Comparison of ENCODE assay signal across 9 mouse cellular contexts in the genomic region with DNA sequence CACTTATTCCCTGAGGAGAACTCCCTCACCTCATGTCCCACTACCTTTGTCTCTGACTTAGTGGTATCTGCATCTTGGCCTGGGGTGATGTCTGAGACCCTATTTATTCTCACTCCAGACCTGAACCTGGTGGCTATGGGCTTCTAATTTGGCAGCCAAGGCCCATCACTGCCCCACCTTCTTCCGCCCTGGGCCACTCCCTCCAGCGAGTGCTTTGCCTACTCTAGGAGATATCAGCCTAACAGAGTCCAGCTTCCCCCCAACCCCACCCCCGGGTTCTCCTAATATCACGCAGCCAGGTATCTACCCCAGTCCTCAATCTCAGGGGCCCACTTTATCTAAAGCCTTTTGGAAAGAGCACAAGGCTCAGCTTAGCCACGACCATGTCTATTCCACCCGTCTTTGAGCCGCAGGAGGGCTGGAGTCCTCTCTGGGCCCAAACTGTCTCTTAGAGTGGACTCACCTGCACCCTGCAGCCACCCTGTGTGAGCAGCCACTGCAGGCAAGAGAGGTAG. TPM values are rescaled to one million over a fixed set of nuclear protein-coding genes. Genes with fewer than 3 reads are reported as not detected.
A peak's percentile ranks its signal among the peaks of the same experiment; 100 is the strongest.
DNase-seq lines count a peak whose midpoint lies in the region; ATAC-seq and TF ChIP-seq lines count a peak whose summit lies in the region.
"Had no signal": no experiment of that assay in that cellular context is flagged by ENCODE, and none has a peak within 500 bp of the region (broad histone marks: within the 10 kb centered on the region; RNA-seq: fewer than 3 reads in every experiment).

No protein-coding gene starts in this region.

- H3K9ac ChIP-seq in heart, embryonic 11.5 days (ENCODE audit: low read depth, low read length): no peak overlapping the region
- no peak overlapping the region for H3K9ac ChIP-seq in hindbrain, embryonic 12.5 days

- peak overlapping the region; percentile 72 for H3K4me2 ChIP-seq in heart, embryonic 11.5 days
- H3K4me2 ChIP-seq in hindbrain, embryonic 12.5 days (replicated peaks): peak overlapping the region; percentile 55

- H3K36me3 ChIP-seq in heart, embryonic 11.5 days (ENCODE audit: control insufficient read depth, insufficient read depth, low read length): no peaks in the 10 kb centered on the region
- peaks cover 29% of the 10 kb centered on the region for H3K36me3 ChIP-seq in G1E (replicated peaks)
- H3K36me3 ChIP-seq in hindbrain, embryonic 12.5 days: no peaks in the 10 kb centered on the region
- H3K36me3 ChIP-seq in midbrain, embryonic 10.5 days: no peaks in the 10 kb centered on the region

- peaks cover 51% of the 10 kb centered on the region for H3K27me3 ChIP-seq in heart, embryonic 11.5 days (ENCODE audit: control insufficient read depth, insufficient read depth, low read length)
- H3K27me3 ChIP-seq in G1E (ENCODE audit: insufficient read depth, low read length): peaks cover 9% of the 10 kb centered on the region; the same call in 1 of the 2 replicates
- peaks cover 88% of the 10 kb centered on the region for H3K27me3 ChIP-seq in hindbrain, embryonic 12.5 days
- peaks cover 94% of the 10 kb centered on the region for H3K27me3 ChIP-seq in midbrain, embryonic 10.5 days (ENCODE audit: low read depth, poor library complexity, severe bottlenecking)

- 17% methylated on average over 7 of the region's 7 CpGs for WGBS in heart, embryonic 11.5 days (ENCODE audit: insufficient replicate concordance)
- 17% methylated on average over 7 of the region's 7 CpGs for WGBS in hindbrain, embryonic 12.5 days
- 16% methylated on average over 7 of the region's 7 CpGs for WGBS in midbrain, embryonic 10.5 days

- peaks cover 18% of the 10 kb centered on the region for H3K4me1 ChIP-seq in heart, embryonic 11.5 days (ENCODE audit: control insufficient read depth, insufficient read depth, low read length)
- peaks cover 66% of the 10 kb centered on the region for H3K4me1 ChIP-seq in G1E (ENCODE audit: insufficient read depth, low read depth, low read length)
- H3K4me1 ChIP-seq in hindbrain, embryonic 12.5 days: peaks cover 11% of the 10 kb centered on the region
- peaks cover 21% of the 10 kb centered on the region for H3K4me1 ChIP-seq in midbrain, embryonic 10.5 days

- no peak for DNase-seq in heart, postnatal 10 days
- DNase-seq in G1E (ENCODE audit: low spot score): no peak
- DNase-seq in midbrain, embryonic 10.5 days (ENCODE audit: low spot score): no peak
- no peak for DNase-seq in urinary bladder, postnatal 36 days (ENCODE audit: low spot score in 2 of 2)
- no peak for DNase-seq in layer of hippocampus, adult 9-10 months (ENCODE audit: low spot score)
- no peak for DNase-seq in gastrocnemius, postnatal 36 days

- peak overlapping the region; percentile 44 for H3K4me3 ChIP-seq in heart, embryonic 11.5 days (ENCODE audit: low read depth, low read length)
- peak overlapping the region; percentile 74 for H3K4me3 ChIP-seq in G1E (ENCODE audit: low read depth, low read length)
- H3K4me3 ChIP-seq in hindbrain, embryonic 12.5 days: peak overlapping the region; percentile 34
- H3K4me3 ChIP-seq in midbrain, embryonic 10.5 days: peak overlapping the region; percentile 53

- TF ChIP-seq CTCF in G1E (IDR thresholded peaks at IDR 0.05; ENCODE audit: low read depth, low read length): no peak

- no peaks in the 10 kb centered on the region for H3K9me3 ChIP-seq in heart, embryonic 11.5 days (replicated peaks; ENCODE audit: control insufficient read depth, low read length)
- no peaks in the 10 kb centered on the region for H3K9me3 ChIP-seq in G1E (replicated peaks)
- H3K9me3 ChIP-seq in hindbrain, embryonic 12.5 days (replicated peaks): no peaks in the 10 kb centered on the region
- no peaks in the 10 kb centered on the region for H3K9me3 ChIP-seq in midbrain, embryonic 10.5 days (replicated peaks)

- 0 out of 2 replicates have a peak, but pooled peaks have one; percentile 1 for ATAC-seq in heart, embryonic 11.5 days (replicated peaks; ENCODE audit: insufficient number of reproducible peaks, low FRiP score, low TSS enrichment)
- no peak for ATAC-seq in G1E (ENCODE audit: extremely low read depth, insufficient number of reproducible peaks, low FRiP score, poor library complexity, severe bottlenecking)
- ATAC-seq in hindbrain, embryonic 12.5 days (ENCODE audit: low FRiP score): peak; percentile 13; the same call in 1 of the 2 replicates

- no peak overlapping the region for H3K27ac ChIP-seq in heart, embryonic 11.5 days (ENCODE audit: low read depth, low read length)
- H3K27ac ChIP-seq in hindbrain, embryonic 12.5 days: no peak overlapping the region
- no peak overlapping the region; the same call in 1 of the 2 replicates for H3K27ac ChIP-seq in midbrain, embryonic 10.5 days (replicated peaks)

- intact Hi-C loops in heart, postnatal 10 days (cut with DNase I): no loop called here
- intact Hi-C loops in gastrocnemius, postnatal 36 days (cut with DNase I): no loop called here

RNA-seq across cellular contexts. Expression of a gene that starts 0.7 kb away (rescaled TPM):
- 0.90 and 1.3 TPM in 2 replicates for polyA plus RNA-seq in heart, embryonic 11.5 days (2014; fragmentation: Nextera tagmentation; extraction: Ambion mirVana)
- 1 to 10 TPM; 1.3 to 1.4 TPM for total RNA-seq in heart, postnatal 10 days (2021)
- total RNA-seq in G1E (2014; fragmentation: Nextera tagmentation) (9.3 and 16.4 TPM in 2 replicates), G1E (2017) (4.2 and 4.3 TPM in 2 replicates)
- 48.0 and 61.7 TPM in 2 replicates for polyA plus RNA-seq in G1E (2012)
- 0.82 and 2.3 TPM in 2 replicates for polyA plus RNA-seq in hindbrain, embryonic 12.5 days (2016; fragmentation: Nextera tagmentation; extraction: Ambion mirVana)
- polyA plus RNA-seq in midbrain, embryonic 10.5 days (2016; fragmentation: Nextera tagmentation; extraction: Ambion mirVana): 0.94 and 1.4 TPM in 2 replicates
- under 1 TPM; 0.27 to 0.43 TPM for total RNA-seq in gastrocnemius, postnatal 36 days (2021)

RNA-seq across cellular contexts. Expression of a gene that starts 7.2 kb away (rescaled TPM):
- 0.07 TPM in 1 of 2 replicates, not detected in the other for polyA plus RNA-seq in heart, embryonic 11.5 days (2014; fragmentation: Nextera tagmentation; extraction: Ambion mirVana)
- not detected for total RNA-seq in heart, postnatal 10 days (2021)
- total RNA-seq in G1E (2014; fragmentation: Nextera tagmentation) (not detected in 2 replicates), G1E (2017) (0.33 and 0.46 TPM in 2 replicates)
- polyA plus RNA-seq in G1E (2012): 0.04 and 0.18 TPM in 2 replicates
- 2.4 and 2.9 TPM in 2 replicates for polyA plus RNA-seq in hindbrain, embryonic 12.5 days (2016; fragmentation: Nextera tagmentation; extraction: Ambion mirVana)
- 0.79 and 1.3 TPM in 2 replicates for polyA plus RNA-seq in midbrain, embryonic 10.5 days (2016; fragmentation: Nextera tagmentation; extraction: Ambion mirVana)
- total RNA-seq in gastrocnemius, postnatal 36 days (2021): not detected
- total RNA-seq: neutrophil, adult 5-6 weeks had no signal

RNA-seq across cellular contexts. Expression of a gene that starts 26.4 kb away (rescaled TPM):
- polyA plus RNA-seq in heart, embryonic 11.5 days (2014; fragmentation: Nextera tagmentation; extraction: Ambion mirVana): 53.1 and 53.6 TPM in 2 replicates
- total RNA-seq in heart, postnatal 10 days (2021): 10 to 100 TPM; 48.3 to 53.2 TPM
- total RNA-seq in G1E (2014; fragmentation: Nextera tagmentation): 17.1 and 22.1 TPM in 2 replicates
- 17.6 and 18.6 TPM in 2 replicates for total RNA-seq in G1E (2017)
- 46.2 and 51.1 TPM in 2 replicates for polyA plus RNA-seq in G1E (2012)
- 128 and 132 TPM in 2 replicates for polyA plus RNA-seq in hindbrain, embryonic 12.5 days (2016; fragmentation: Nextera tagmentation; extraction: Ambion mirVana)
- polyA plus RNA-seq in midbrain, embryonic 10.5 days (2016; fragmentation: Nextera tagmentation; extraction: Ambion mirVana): 85.7 and 99.7 TPM in 2 replicates
- 10 to 100 TPM; 15.0 to 18.5 TPM for total RNA-seq in gastrocnemius, postnatal 36 days (2021)

RNA-seq across cellular contexts. Expression of a gene that starts 35.8 kb away (rescaled TPM):
- polyA plus RNA-seq in heart, embryonic 11.5 days (2014; fragmentation: Nextera tagmentation; extraction: Ambion mirVana): 0.27 and 0.58 TPM in 2 replicates
- total RNA-seq in heart, postnatal 10 days (2021): 1 to 10 TPM; 1.9 TPM
- not detected in 2 replicates for total RNA-seq in G1E (2014; fragmentation: Nextera tagmentation)
- total RNA-seq in G1E (2017): 0.29 TPM in 1 of 2 replicates, not detected in the other
- not detected in 2 replicates for polyA plus RNA-seq in G1E (2012)
- polyA plus RNA-seq in hindbrain, embryonic 12.5 days (2016; fragmentation: Nextera tagmentation; extraction: Ambion mirVana): 0.59 and 0.74 TPM in 2 replicates
- polyA plus RNA-seq in midbrain, embryonic 10.5 days (2016; fragmentation: Nextera tagmentation; extraction: Ambion mirVana): 0.47 and 1.0 TPM in 2 replicates
- total RNA-seq in gastrocnemius, postnatal 36 days (2021): under 1 TPM; 0.76 to 0.84 TPM

Comparison
In these comparisons a context has a peak if more than half of its experiments do, and no peak if none do; other contexts are left out.
1. RNA of a gene that starts 0.7 kb away (polyA plus RNA-seq): 48.0 to 61.7 TPM in G1E; 0.82 to 2.3 TPM in hindbrain, embryonic 12.5 days, 0.94 to 1.4 TPM in midbrain, embryonic 10.5 days and 0.90 to 1.3 TPM in heart, embryonic 11.5 days; every median in the first group is over 10 times any median in the second.
2. Peak in every context shown above with its lines, with median percentiles within 50 percentile points of each other: H3K4me3 ChIP-seq.